Mouse (Mus musculus) CH12.LX (cell line): ENCODE results near the gene Hoxc5. TPM values are rescaled to one million over a fixed set of nuclear protein-coding genes. Genes with fewer than 3 reads are reported as not detected.
A peak's percentile ranks its signal among the peaks of the same experiment; 100 is the strongest.

ENCODE experiments used
- DNase-seq: peaks from one replicate; pipeline ENCODE4 v3.0.0-alpha.2; 2013; ENCODE audit errors: extremely low read depth
- H3K27ac ChIP-seq: 2 replicates; pipeline ENCODE4 v1.5.1; 2012; ENCODE audit warnings: low read depth, mild to moderate bottlenecking, control low read depth, moderate library complexity; ENCODE audit not compliant: insufficient read depth
- H3K27me3 ChIP-seq: replicated peaks from 2 replicates; pipeline ENCODE3; 2012; ENCODE audit warnings: inconsistent platforms
- H3K36me3 ChIP-seq, 2 experiments: replicated peaks in 1 of 2; 2 replicates each; pipeline versions ENCODE3 to v1.6.1; 2012; ENCODE audit warnings: inconsistent platforms in 1 of 2, low read length in 1 of 2, mild to moderate bottlenecking in 1 of 2, mixed read lengths in 1 of 2, moderate library complexity in 1 of 2; ENCODE audit not compliant: control insufficient read depth in 1 of 2, insufficient read depth in 1 of 2
- H3K4me1 ChIP-seq, 2 experiments: 2 replicates each; pipeline ENCODE4 v1.6.1; 2012; ENCODE audit warnings: inconsistent platforms in 1 of 2, moderate library complexity in 1 of 2; ENCODE audit not compliant: insufficient read depth in 2 of 2, control insufficient read depth in 1 of 2
- H3K4me2 ChIP-seq: 2 replicates; pipeline ENCODE4 v1.6.1; 2012; ENCODE audit warnings: low read depth, mild to moderate bottlenecking, control low read depth; ENCODE audit not compliant: poor library complexity, insufficient read depth, severe bottlenecking
- H3K4me3 ChIP-seq, 3 experiments: fragments of 150-350 bp in 1 of 3; sonication (generic) in 1 of 3; replicated peaks in 1 of 3; 2 replicates each; pipeline versions ENCODE3 to v1.5.1; 2011 to 2012; ENCODE audit warnings: low read depth in 2 of 3, low read length in 2 of 3, mild to moderate bottlenecking in 2 of 3, moderate library complexity in 2 of 3, control low read depth in 1 of 3, improper control_type of control experiment in 1 of 3, inconsistent platforms in 1 of 3, mixed read lengths in 1 of 3; ENCODE audit not compliant: poor library complexity in 1 of 3
- H3K79me2 ChIP-seq: replicated peaks from 2 replicates; pipeline ENCODE4 v1.6.1; 2012; ENCODE audit warnings: mild to moderate bottlenecking, moderate library complexity; ENCODE audit not compliant: control insufficient read depth, poor library complexity, insufficient read depth, severe bottlenecking; ENCODE audit errors: extremely low read depth
- H3K9ac ChIP-seq: 2 replicates; pipeline ENCODE4 v1.6.1; 2012; ENCODE audit warnings: low read depth, mild to moderate bottlenecking, control low read depth, moderate library complexity; ENCODE audit not compliant: insufficient read depth
- H3K9me3 ChIP-seq: replicated peaks from 2 replicates; pipeline ENCODE3; 2012; ENCODE audit warnings: low read length, inconsistent platforms, mixed read lengths
- BHLHE40 ChIP-seq: IDR thresholded peaks from 2 replicates; pipeline ENCODE4 v1.6.1; 2011; ENCODE audit warnings: mild to moderate bottlenecking, low read depth, low read length, improper control_type of control experiment
- CHD1 ChIP-seq: IDR thresholded peaks from 2 replicates; pipeline ENCODE4 v1.6.1; 2012; ENCODE audit warnings: low read depth, low read length, improper control_type of control experiment, inconsistent platforms
- CHD2 ChIP-seq: IDR thresholded peaks from 2 replicates; pipeline ENCODE4 v1.6.1; 2011; ENCODE audit warnings: low read length, improper control_type of control experiment
- CTCF ChIP-seq, 2 experiments: IDR thresholded peaks in 1 of 2; conservative IDR thresholded peaks in 1 of 2; 2 replicates each; pipeline ENCODE4 v1.5.1; 2011 to 2012; ENCODE audit warnings: low read depth in 2 of 2, low read length in 2 of 2, improper control_type of control experiment in 1 of 2, inconsistent platforms in 1 of 2, mild to moderate bottlenecking in 1 of 2, moderate library complexity in 1 of 2
- E2F4 ChIP-seq: IDR thresholded peaks from 2 replicates; pipeline ENCODE4 v1.6.1; 2011; ENCODE audit warnings: low read depth, low read length, improper control_type of control experiment; ENCODE audit not compliant: insufficient replicate concordance
- ELF1 ChIP-seq: IDR thresholded peaks from 2 replicates; pipeline ENCODE4 v1.6.1; 2014; ENCODE audit warnings: low read depth, mild to moderate bottlenecking, inconsistent platforms, low read length, improper control_type of control experiment
- EP300 ChIP-seq: IDR thresholded peaks from 2 replicates; pipeline ENCODE4 v1.6.1; 2011; ENCODE audit warnings: low read length, improper control_type of control experiment
- ETS1 ChIP-seq: conservative IDR thresholded peaks from 2 replicates; pipeline ENCODE4 v1.6.1; 2012; ENCODE audit warnings: low read depth, mild to moderate bottlenecking, inconsistent platforms, low read length, improper control_type of control experiment, moderate library complexity
- GABPA ChIP-seq: IDR thresholded peaks from 2 replicates; pipeline ENCODE4 v1.6.1; 2012; ENCODE audit warnings: low read depth, low read length, improper control_type of control experiment, inconsistent platforms; ENCODE audit not compliant: insufficient replicate concordance
- HCFC1 ChIP-seq: IDR thresholded peaks from 2 replicates; pipeline ENCODE4 v1.6.1; 2012; ENCODE audit warnings: low read depth, mild to moderate bottlenecking, inconsistent platforms, low read length, improper control_type of control experiment
- IRF4 ChIP-seq: IDR thresholded peaks from 2 replicates; pipeline ENCODE4 v1.6.1; 2014; ENCODE audit warnings: low read depth, mild to moderate bottlenecking, inconsistent platforms, low read length, improper control_type of control experiment
- JUN ChIP-seq: IDR thresholded peaks from 2 replicates; pipeline ENCODE4 v1.6.1; 2011; ENCODE audit warnings: low read depth, mild to moderate bottlenecking, low read length, improper control_type of control experiment, moderate library complexity; ENCODE audit not compliant: insufficient read depth
- JUND ChIP-seq: conservative IDR thresholded peaks from 2 replicates; pipeline ENCODE4 v1.6.1; 2011; ENCODE audit warnings: low read depth, low read length, improper control_type of control experiment
- KAT2A ChIP-seq: IDR thresholded peaks from 2 replicates; pipeline ENCODE4 v1.6.1; 2012; ENCODE audit warnings: low read length, improper control_type of control experiment, inconsistent platforms; ENCODE audit not compliant: insufficient replicate concordance
- MAFK ChIP-seq: IDR thresholded peaks from 2 replicates; pipeline ENCODE4 v1.6.1; 2011; ENCODE audit warnings: low read length, improper control_type of control experiment; ENCODE audit not compliant: insufficient replicate concordance
- MAX ChIP-seq: IDR thresholded peaks from 2 replicates; pipeline ENCODE4 v1.6.1; 2011; ENCODE audit warnings: low read length, improper control_type of control experiment
- MAZ ChIP-seq: IDR thresholded peaks from 2 replicates; pipeline ENCODE4 v1.6.1; 2012; ENCODE audit warnings: low read depth, mild to moderate bottlenecking, inconsistent platforms, low read length, improper control_type of control experiment, moderate library complexity
- MEF2A ChIP-seq: IDR thresholded peaks from 2 replicates; pipeline ENCODE4 v1.6.1; 2014; ENCODE audit warnings: low read depth, mild to moderate bottlenecking, inconsistent platforms, low read length, improper control_type of control experiment, borderline replicate concordance
- MXI1 ChIP-seq: IDR thresholded peaks from 2 replicates; pipeline ENCODE4 v1.6.1; 2011; ENCODE audit warnings: mild to moderate bottlenecking, low read depth, low read length, improper control_type of control experiment
- MYC ChIP-seq: IDR thresholded peaks from 2 replicates; pipeline ENCODE4 v1.6.1; 2011; ENCODE audit warnings: low read depth, mild to moderate bottlenecking, improper control_type of control experiment, low read length
- NELFE ChIP-seq: IDR thresholded peaks from 2 replicates; pipeline ENCODE4 v1.6.1; 2011; ENCODE audit warnings: low read depth, low read length, improper control_type of control experiment
- NRF1 ChIP-seq: IDR thresholded peaks from 2 replicates; pipeline ENCODE4 v1.6.1; 2014; ENCODE audit warnings: low read depth, mild to moderate bottlenecking, inconsistent platforms, low read length, improper control_type of control experiment, moderate library complexity
- PAX5 ChIP-seq: IDR thresholded peaks from 2 replicates; pipeline ENCODE4 v1.6.1; 2012; ENCODE audit warnings: low read length, inconsistent platforms, mixed read lengths
- POLR2A ChIP-seq: IDR thresholded peaks from 2 replicates; pipeline ENCODE4 v1.6.1; 2011; ENCODE audit warnings: low read depth, mild to moderate bottlenecking, improper control_type of control experiment, low read length
- POLR2AphosphoS2 ChIP-seq: IDR thresholded peaks from 2 replicates; pipeline ENCODE4 v1.6.1; 2011; ENCODE audit warnings: low read depth, low read length, improper control_type of control experiment
- RAD21 ChIP-seq: IDR thresholded peaks from 2 replicates; pipeline ENCODE4 v1.6.1; 2011; ENCODE audit warnings: low read depth, mild to moderate bottlenecking, low read length, improper control_type of control experiment, moderate library complexity
- RCOR1 ChIP-seq: conservative IDR thresholded peaks from 2 replicates; pipeline ENCODE4 v1.6.1; 2012; ENCODE audit warnings: low read depth, mild to moderate bottlenecking, inconsistent platforms, low read length, improper control_type of control experiment
- SIN3A ChIP-seq: IDR thresholded peaks from 2 replicates; pipeline ENCODE4 v1.6.1; 2012; ENCODE audit warnings: low read length, improper control_type of control experiment, inconsistent platforms
- SMC3 ChIP-seq: IDR thresholded peaks from 2 replicates; pipeline ENCODE4 v1.6.1; 2011; ENCODE audit warnings: low read depth, low read length, improper control_type of control experiment
- TBP ChIP-seq: conservative IDR thresholded peaks from 2 replicates; pipeline ENCODE4 v1.6.1; 2011; ENCODE audit warnings: low read depth, low read length, improper control_type of control experiment
- TCF12 ChIP-seq: IDR thresholded peaks from 2 replicates; pipeline ENCODE4 v1.6.1; 2014; ENCODE audit warnings: low read depth, mild to moderate bottlenecking, inconsistent platforms, low read length, improper control_type of control experiment
- UBTF ChIP-seq: IDR thresholded peaks from 2 replicates; pipeline ENCODE4 v1.6.1; 2012; ENCODE audit warnings: low read depth, mild to moderate bottlenecking, inconsistent platforms, low read length, improper control_type of control experiment, moderate library complexity
- USF1 ChIP-seq: IDR thresholded peaks from 2 replicates; pipeline ENCODE4 v1.6.1; 2014; ENCODE audit warnings: low read depth, mild to moderate bottlenecking, inconsistent platforms, low read length, improper control_type of control experiment
- USF2 ChIP-seq: conservative IDR thresholded peaks from 2 replicates; pipeline ENCODE4 v1.6.1; 2011; ENCODE audit warnings: low read depth, low read length, improper control_type of control experiment
- ZC3H11A ChIP-seq: IDR thresholded peaks from 2 replicates; pipeline ENCODE4 v1.6.1; 2012; ENCODE audit warnings: low read depth, mild to moderate bottlenecking, inconsistent platforms, low read length, improper control_type of control experiment
- ZKSCAN1 ChIP-seq: IDR thresholded peaks from 2 replicates; pipeline ENCODE4 v1.6.1; 2012; ENCODE audit warnings: low read depth, inconsistent platforms, low read length, improper control_type of control experiment, borderline replicate concordance
- ZMIZ1 ChIP-seq: IDR thresholded peaks from 2 replicates; pipeline ENCODE4 v1.6.1; 2012; ENCODE audit warnings: low read depth, mild to moderate bottlenecking, inconsistent platforms, low read length, improper control_type of control experiment
- ZNF384 ChIP-seq: IDR thresholded peaks from 2 replicates; pipeline ENCODE4 v1.6.1; 2012; ENCODE audit warnings: low read depth, low read length, improper control_type of control experiment, inconsistent platforms
- dilution Hi-C: fragments of 300-500 bp; cut with MboI; formaldehyde crosslinking; loops from 2 replicates; pipeline ENCODE4 v1.14.3; 2020; ENCODE audit warnings: low sequenced_read_pairs; ENCODE audit not compliant: extremely low pct_unique_long_range_greater_than_20kb, extremely low pct_ligation_motif_present
- in situ Hi-C: fragments of 300-500 bp; cut with MboI; formaldehyde crosslinking; loops from 3 replicates; pipeline ENCODE4 v1.14.3; 2019; ENCODE audit warnings: low sequenced_read_pairs, low pct_ligation_motif_present, low pct_unique_long_range_greater_than_20kb, mixed read lengths
- polyA plus RNA-seq: library from polyadenylated mRNA; unstranded; fragments of >175 nt; gene quantifications from 2 replicates; pipeline ENCODE4 v1.2.1, GENCODE M21; 2012; ENCODE audit warnings: low read depth; ENCODE audit not compliant: insufficient read length
- total RNA-seq, 2 experiments: library from RNA; depleted of rRNA; stranded (reverse); fragments of 300-350 nt in 1 of 2; fragments of >200 nt in 1 of 2; gene quantifications; 2 replicates each; pipeline ENCODE4 v1.2.3; 2012 to 2014

The Hoxc5 gene
- total and polyA plus RNA-seq, 3 experiments: 0.15 to 0.16 TPM; not detected in 1

GRCm38 (mm10) chr15:103051670-103052069 lies 84.4 kb downstream of the Hoxc5 start:
- peak; percentile 78 for DNase-seq
- Histone ChIP-seq H3K4me2 (no peak overlapping the region), H3K9ac (no peak overlapping the region), H3K4me3 (no peak overlapping the region), H3K36me3 (no peaks in the 10 kb centered on the region), H3K27ac (no peak overlapping the region)
- dilution Hi-C loops: no loop called here
- TF ChIP-seq MAFK (0 out of 2 replicates have a peak, but pooled peaks have one; percentile 39), SIN3A (0 out of 2 replicates have a peak, but pooled peaks have one; percentile 28), USF2 (no peak), MEF2A (peak; percentile 67; the same call in 1 of the 2 replicates), MXI1 (no peak), E2F4 (no peak), CHD2 (no peak), ZNF384 (no peak), HCFC1 (no peak), NRF1 (no peak), ZC3H11A (no peak), JUN (peak; percentile 6; the same call in 1 of the 2 replicates), UBTF (no peak), ZMIZ1 (no peak), TBP (no peak), POLR2A (no peak), IRF4 (peak; percentile 93), CHD1 (no peak), KAT2A (no peak), ETS1 (peak; percentile 83), USF1 (no peak), TCF12 (peak; percentile 59; the same call in 1 of the 2 replicates), ELF1 (peak; percentile 34; the same call in 1 of the 2 replicates), GABPA (no peak), CTCF (conservative IDR thresholded peaks at IDR 0.05 in 1 of 2, IDR thresholded peaks at IDR 0.05 in 1 of 2; ENCODE audit: low read depth in 2 of 2, low read length in 2 of 2) (no peak), BHLHE40 (peak; percentile 42; the same call in 1 of the 2 replicates), JUND (no peak), EP300 (peak; percentile 95), ZKSCAN1 (no peak), MAX (no peak), RCOR1 (peak; percentile 77; the same call in 1 of the 2 replicates), SMC3 (no peak), MYC (no peak), NELFE (no peak), MAZ (no peak), POLR2AphosphoS2 (no peak), PAX5 (no peak), RAD21 (no peak; the same call in 1 of the 2 replicates)
- TF ChIP-seq, all 38 proteins: peak for 11
- Histone ChIP-seq H3K4me1 (peaks cover 10 to 58% of the 10 kb centered on the region in 2 experiments), H3K9me3 (no peaks in the 10 kb centered on the region), H3K27me3 (no peaks in the 10 kb centered on the region), H3K79me2 (no peaks in the 10 kb centered on the region)
- in situ Hi-C loops: no loop called here
